Mouse (Mus musculus) lung, embryonic 14.5 days (tissue): Measurements from ENCODE around the gene Mapkapk2. TPM values are rescaled to one million over a fixed set of nuclear protein-coding genes. Genes with fewer than 3 reads are reported as not detected.

ENCODE experiments used
- ATAC-seq: fragments of 200-750 bp; cut with Nextera tagmentation; 2 replicates; pipeline ENCODE4 v1.8.0; 2017; ENCODE audit warnings: mild to moderate bottlenecking, moderate TSS enrichment, moderate library complexity; ENCODE audit not compliant: insufficient read depth
- DNase-seq: peaks from one replicate; pipeline ENCODE4 v3.0.0-alpha.2; 2015
- H3K27ac ChIP-seq: fragments of 300-500 bp; sonication (generic); 2 replicates; pipeline ENCODE4 v1.5.1; 2014; ENCODE audit warnings: low read depth, mild to moderate bottlenecking, moderate library complexity
- H3K27me3 ChIP-seq: fragments of 300-500 bp; sonication (generic); 2 replicates; pipeline ENCODE4 v1.6.1; 2014; ENCODE audit warnings: low read length, control low read depth; ENCODE audit not compliant: insufficient read depth
- H3K36me3 ChIP-seq: fragments of 300-500 bp; sonication (generic); 2 replicates; pipeline ENCODE4 v1.6.1; 2014; ENCODE audit warnings: control low read depth; ENCODE audit not compliant: insufficient read depth
- H3K4me1 ChIP-seq: fragments of 300-500 bp; sonication (generic); 2 replicates; pipeline ENCODE4 v1.6.1; 2014; ENCODE audit warnings: antibody characterized with exemption, control low read depth; ENCODE audit not compliant: insufficient read depth
- H3K4me2 ChIP-seq: fragments of 300-500 bp; sonication (generic); 2 replicates; pipeline ENCODE4 v1.6.1; 2014; ENCODE audit warnings: mild to moderate bottlenecking
- H3K4me3 ChIP-seq: fragments of 300-500 bp; sonication (generic); 2 replicates; pipeline ENCODE4 v1.5.1; 2014; ENCODE audit warnings: low read depth, low read length
- H3K9ac ChIP-seq: fragments of 300-500 bp; sonication (generic); 2 replicates; pipeline ENCODE4 v1.6.1; 2014
- H3K9me3 ChIP-seq: fragments of 300-500 bp; sonication (generic); 2 replicates; pipeline ENCODE4 v1.6.1; 2016; ENCODE audit warnings: low read depth, low read length, control low read depth
- CTCF ChIP-seq: IDR thresholded peaks from 2 replicates; pipeline ENCODE4 v1.5.1; 2016; ENCODE audit warnings: antibody characterized with exemption, low read depth
- WGBS: fragments of 180-500 bp; shearing (Covaris S2); extraction: QIAGEN DNeasy Blood & Tissue Kit; methylation state at CpG from one replicate; pipeline ENCODE4 v1.1.7; 2014; 5-methylcytosine and 5-hydroxymethylcytosine counted together
- polyA plus RNA-seq: library from polyadenylated mRNA; unstranded; fragments of >200 nt; fragmentation: Nextera tagmentation; extraction: Ambion mirVana; gene quantifications from 2 replicates; pipeline ENCODE4 v1.2.1, GENCODE M21; 2014

Mapkapk2 gene
- polyA plus RNA-seq, 1 experiment from 2014 or later: 72.3 TPM

GRCm38 (mm10) chr1:131059411-131059810, 38.2 kb downstream of the Mapkapk2 start:
- WGBS: 36% methylated on average over 1 of the region's 1 CpGs
- ATAC-seq: no peak
- 0 out of 2 replicates have a peak overlapping the region, but pooled peaks have one; percentile 1 for H3K9ac ChIP-seq
- H3K27me3 ChIP-seq: no peaks in the 10 kb centered on the region
- no peak overlapping the region for H3K4me2 ChIP-seq
- peaks cover 18% of the 10 kb centered on the region for H3K4me1 ChIP-seq
- no peak for DNase-seq
- no peaks in the 10 kb centered on the region for H3K9me3 ChIP-seq
- no peak overlapping the region for H3K4me3 ChIP-seq
- no peak overlapping the region for H3K27ac ChIP-seq
- no peak for TF ChIP-seq CTCF
- H3K36me3 ChIP-seq: peaks cover 37% of the 10 kb centered on the region

GRCm38 (mm10) chr1:131058431-131058830, 39.2 kb downstream of the Mapkapk2 start:
- no peak overlapping the region for H3K4me3 ChIP-seq
- H3K36me3 ChIP-seq: peaks cover 45% of the 10 kb centered on the region
- H3K9ac ChIP-seq: no peak overlapping the region
- no peaks in the 10 kb centered on the region for H3K9me3 ChIP-seq
- peak; percentile 52 for DNase-seq
- H3K4me2 ChIP-seq: no peak overlapping the region
- ATAC-seq: peak; percentile 47; the same call in 1 of the 2 replicates
- WGBS: 29% methylated on average over 7 of the region's 7 CpGs
- no peaks in the 10 kb centered on the region for H3K27me3 ChIP-seq
- H3K4me1 ChIP-seq: peaks cover 18% of the 10 kb centered on the region
- H3K27ac ChIP-seq: no peak overlapping the region
- no peak for TF ChIP-seq CTCF

- DNase-seq (no peak), ATAC-seq (no peak)
- Histone ChIP-seq H3K27me3 (no peaks in the 10 kb centered on the region), H3K4me2 (no peak overlapping the region), H3K9me3 (no peaks in the 10 kb centered on the region), H3K4me3 (no peak overlapping the region), H3K4me1 (peaks cover 8% of the 10 kb centered on the region; the same call in 1 of the 2 replicates), H3K36me3 (peaks cover 51% of the 10 kb centered on the region), H3K9ac (no peak overlapping the region), H3K27ac (no peak overlapping the region)
- no peak for TF ChIP-seq CTCF
- WGBS: 81% methylated on average over 4 of the region's 4 CpGs
These were observed 43.4 kb downstream of the Mapkapk2 start for GRCm38 (mm10) chr1:131054251-131054650.

- no peaks in the 10 kb centered on the region for H3K9me3 ChIP-seq
- H3K36me3 ChIP-seq: peaks cover 51% of the 10 kb centered on the region
- no peaks in the 10 kb centered on the region for H3K27me3 ChIP-seq
- H3K4me3 ChIP-seq: no peak overlapping the region
- H3K4me2 ChIP-seq: no peak overlapping the region
- 62% methylated on average over 4 of the region's 4 CpGs for WGBS
- H3K9ac ChIP-seq: 0 out of 2 replicates have a peak overlapping the region, but pooled peaks have one; percentile 16
- no peak for TF ChIP-seq CTCF
- DNase-seq (no peak), ATAC-seq (0 out of 2 replicates have a peak, but pooled peaks have one; percentile 18)
- no peak overlapping the region for H3K27ac ChIP-seq
- H3K4me1 ChIP-seq: peaks cover 5% of the 10 kb centered on the region; the same call in 1 of the 2 replicates
These were observed 44.0 kb downstream of the Mapkapk2 start for GRCm38 (mm10) chr1:131053656-131054055.

DNA sequence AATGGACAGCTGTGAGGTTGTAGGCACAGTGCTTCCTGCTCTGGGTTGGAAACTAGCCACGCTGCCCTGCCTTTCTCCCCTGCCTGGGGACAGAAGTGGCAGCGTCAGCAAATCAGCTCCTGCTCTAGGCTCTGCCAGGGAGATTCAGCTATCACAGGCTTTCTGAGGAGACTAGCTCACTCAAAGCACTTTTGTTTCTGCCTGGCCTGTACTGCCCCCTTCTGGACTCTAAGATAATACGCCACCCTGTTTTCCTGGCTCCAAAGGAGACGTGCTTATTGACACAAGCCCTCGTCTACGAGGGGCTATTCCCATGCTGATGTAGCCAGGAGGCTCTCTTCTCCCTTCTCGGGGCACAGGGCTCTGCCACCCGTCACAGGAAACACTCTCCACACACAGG, 44.4 kb downstream of the Mapkapk2 start:
- WGBS: 11% methylated on average over 8 of the region's 8 CpGs
- Histone ChIP-seq H3K9me3 (no peaks in the 10 kb centered on the region), H3K27ac (no peak overlapping the region), H3K4me3 (no peak overlapping the region), H3K27me3 (no peaks in the 10 kb centered on the region), H3K9ac (peak overlapping the region; percentile 16; the same call in 1 of the 2 replicates), H3K4me2 (no peak overlapping the region), H3K36me3 (peaks cover 51% of the 10 kb centered on the region), H3K4me1 (0 out of 2 replicates have a peak, but pooled peaks cover under 1% of the 10 kb centered on the region)
- TF ChIP-seq CTCF: peak; percentile 88
- peak; percentile 91 for DNase-seq
- ATAC-seq: peak; percentile 68

DNA sequence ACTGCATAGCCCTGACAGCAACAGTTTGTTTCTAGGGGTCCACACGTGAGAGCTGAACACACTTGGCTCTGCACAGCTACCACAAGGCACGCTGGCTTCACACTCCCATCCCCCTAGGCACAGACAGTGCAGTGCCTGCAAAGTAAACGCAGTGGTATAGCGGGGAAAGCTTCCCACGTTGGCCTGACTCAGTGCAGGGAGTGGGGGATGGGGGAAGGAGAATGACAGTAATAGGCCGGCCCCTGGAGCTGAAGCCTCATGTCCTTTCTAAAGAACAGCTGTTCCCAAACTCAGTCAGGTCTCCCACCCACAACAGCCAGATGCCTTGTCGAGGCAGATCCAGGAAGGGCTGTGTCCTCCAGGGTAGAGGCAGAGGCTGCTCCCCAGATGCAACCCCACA, 46.6 kb downstream of the Mapkapk2 start:
- peaks cover 31% of the 10 kb centered on the region for H3K36me3 ChIP-seq
- no peaks in the 10 kb centered on the region for H3K4me1 ChIP-seq
- DNase-seq (no peak), ATAC-seq (no peak; the same call in 1 of the 2 replicates)
- no peaks in the 10 kb centered on the region for H3K27me3 ChIP-seq
- no peak overlapping the region for H3K4me2 ChIP-seq
- no peak overlapping the region for H3K4me3 ChIP-seq
- 29% methylated on average over 7 of the region's 7 CpGs for WGBS
- no peak for TF ChIP-seq CTCF
- no peak overlapping the region for H3K27ac ChIP-seq
- no peak overlapping the region for H3K9ac ChIP-seq
- no peaks in the 10 kb centered on the region for H3K9me3 ChIP-seq

GRCm38 (mm10) chr1:131050617-131051016, 47.0 kb downstream of the Mapkapk2 start:
- 0 out of 2 replicates have a peak, but pooled peaks have one; percentile 20 for TF ChIP-seq CTCF
- H3K27me3 ChIP-seq: no peaks in the 10 kb centered on the region
- H3K4me3 ChIP-seq: no peak overlapping the region
- H3K4me1 ChIP-seq: no peaks in the 10 kb centered on the region
- no peak overlapping the region for H3K4me2 ChIP-seq
- 71% methylated on average over 5 of the region's 5 CpGs for WGBS
- peaks cover 27% of the 10 kb centered on the region for H3K36me3 ChIP-seq
- DNase-seq: no peak
- H3K27ac ChIP-seq: no peak overlapping the region
- no peak for ATAC-seq
- no peaks in the 10 kb centered on the region for H3K9me3 ChIP-seq
- no peak overlapping the region for H3K9ac ChIP-seq
